Comparison of ENCODE assay signal across 8 mouse cellular contexts in the genomic region with DNA sequence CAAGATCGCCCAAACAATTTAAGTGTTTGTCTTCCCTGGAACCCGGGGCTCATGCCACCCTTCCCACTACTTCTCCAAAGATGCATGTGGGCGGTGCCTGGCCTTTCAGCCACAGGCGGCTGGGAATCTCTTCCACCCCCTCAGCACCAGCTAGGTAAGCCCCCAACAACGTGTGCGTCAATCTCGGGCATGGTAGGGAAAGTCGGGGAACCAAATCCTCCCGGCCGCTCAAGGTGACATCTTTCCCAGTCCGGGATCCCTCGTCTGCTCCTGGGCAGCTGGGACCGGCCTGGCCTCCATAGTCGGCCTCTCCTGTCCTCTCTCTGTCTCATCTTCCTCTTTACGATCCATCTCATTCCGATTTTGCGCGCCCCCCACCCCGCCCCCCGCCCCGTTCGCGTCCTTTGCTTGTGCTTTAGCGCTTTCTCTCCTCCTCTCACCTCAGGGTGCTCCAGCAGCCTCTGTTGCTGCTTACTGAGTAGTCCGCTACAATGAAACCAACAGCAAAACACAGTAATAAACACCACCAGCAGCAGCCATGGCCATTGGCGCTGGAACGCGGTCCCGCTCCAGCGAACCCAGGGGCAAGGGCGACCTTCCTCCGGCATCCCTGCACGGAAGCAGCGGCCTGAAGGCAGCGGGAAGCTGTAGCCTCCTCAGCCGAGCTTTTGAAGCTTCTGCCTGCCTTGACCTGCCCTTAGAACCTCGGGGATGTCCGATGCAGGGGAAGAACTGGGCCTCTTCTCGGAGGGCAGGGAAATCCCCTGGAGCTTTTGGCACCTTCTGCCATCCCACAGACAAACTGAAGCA. TPM values are rescaled to one million over a fixed set of nuclear protein-coding genes. Genes with fewer than 3 reads are reported as not detected.
DNase-seq lines count a peak whose midpoint lies in the region; ATAC-seq and TF ChIP-seq lines count a peak whose summit lies in the region.

A gene (minus strand): TSS at position 784 of the 810 bp plus-strand sequence.

- no peaks in the 10 kb centered on the region for H3K9me3 ChIP-seq in forebrain, embryonic 14.5 days (replicated peaks; ENCODE audit: control insufficient read depth, low read length)
- peaks cover 13% of the 10 kb centered on the region; the same call in 1 of the 2 replicates for H3K9me3 ChIP-seq in midbrain, embryonic 10.5 days (replicated peaks)

- peak within 1 kb of the TSS; percentile 53 for H3K9ac ChIP-seq in forebrain, embryonic 14.5 days (ENCODE audit: low read length)

- peaks cover 13% of the 10 kb centered on the region for H3K27me3 ChIP-seq in forebrain, embryonic 14.5 days (replicated peaks; ENCODE audit: control insufficient read depth, insufficient read depth, low read length)
- peaks cover 54% of the 10 kb centered on the region for H3K27me3 ChIP-seq in midbrain, embryonic 10.5 days (ENCODE audit: low read depth, poor library complexity, severe bottlenecking)

- TF ChIP-seq CTCF in left cerebral cortex, adult 2 months (IDR thresholded peaks at IDR 0.05): no peak

- no peaks in the 10 kb centered on the region for H3K4me1 ChIP-seq in forebrain, embryonic 14.5 days (ENCODE audit: control insufficient read depth, insufficient read depth, low read length)
- H3K4me1 ChIP-seq in midbrain, embryonic 10.5 days: peaks cover 17% of the 10 kb centered on the region

- DNase-seq in left cerebral cortex, adult 2 months (ENCODE audit: extremely low spot score in 1 of 2, low spot score in 2 of 2): no peak
- no peak for DNase-seq in left cerebral cortex, postnatal 10 days (ENCODE audit: extremely low spot score in 1 of 2, low spot score in 2 of 2)
- DNase-seq in cerebellum, adult 9-10 months: peak; percentile 20
- no peak for DNase-seq in forebrain, embryonic 14.5 days (ENCODE audit: low spot score)
- DNase-seq in midbrain, embryonic 10.5 days (ENCODE audit: low spot score): peak; percentile 32
- no peak for DNase-seq in urinary bladder, postnatal 25 days (ENCODE audit: low spot score)
- DNase-seq in gastrocnemius, postnatal 14 days: no peak
- DNase-seq in heart, postnatal 10 days: no peak

- H3K36me3 ChIP-seq in forebrain, embryonic 14.5 days (ENCODE audit: control insufficient read depth, insufficient read depth, low read length): no peaks in the 10 kb centered on the region
- no peaks in the 10 kb centered on the region for H3K36me3 ChIP-seq in midbrain, embryonic 10.5 days

- intact Hi-C loops in left cerebral cortex, adult 2 months (cut with DNase I): no loop called here
- intact Hi-C loops in left cerebral cortex, postnatal 10 days (cut with DNase I): no loop called here
- intact Hi-C loops in gastrocnemius, postnatal 14 days (cut with DNase I; ENCODE audit: low total_unique reads): no loop called here
- intact Hi-C loops in heart, postnatal 10 days (cut with DNase I): no loop called here

- no peak within 1 kb of the TSS for H3K27ac ChIP-seq in left cerebral cortex, adult 2 months
- H3K27ac ChIP-seq in forebrain, embryonic 14.5 days (ENCODE audit: low read depth, low read length): no peak within 1 kb of the TSS
- peak within 1 kb of the TSS; percentile 64; the same call in 1 of the 2 replicates for H3K27ac ChIP-seq in midbrain, embryonic 10.5 days (replicated peaks)

- 3% methylated on average over 39 of the region's 39 CpGs for WGBS in forebrain, embryonic 14.5 days
- WGBS in midbrain, embryonic 10.5 days: 3% methylated on average over 39 of the region's 39 CpGs

- peak within 1 kb of the TSS; percentile 48 for H3K4me2 ChIP-seq in forebrain, embryonic 14.5 days (ENCODE audit: low read length)

- ATAC-seq in forebrain, embryonic 14.5 days: no peak

- peak within 1 kb of the TSS; percentile 29; the same call in 1 of the 2 replicates for H3K4me3 ChIP-seq in left cerebral cortex, adult 2 months
- peak within 1 kb of the TSS; percentile 26 for H3K4me3 ChIP-seq in forebrain, embryonic 14.5 days (ENCODE audit: low read depth, low read length)
- peak within 1 kb of the TSS; percentile 53 for H3K4me3 ChIP-seq in midbrain, embryonic 10.5 days

RNA-seq across cellular contexts. Expression of the gene that starts here (rescaled TPM):
- total RNA-seq in left cerebral cortex, adult 2 months (2021): under 1 TPM in 1 of 2 experiments, not detected in 1; 0.58 TPM
- not detected for total RNA-seq in left cerebral cortex, postnatal 10 days (2021)
- 0.27 and 0.50 TPM in 2 replicates for polyA plus RNA-seq in forebrain, embryonic 14.5 days (2014; fragmentation: Nextera tagmentation; extraction: Ambion mirVana)
- 0.27 TPM in 1 of 2 replicates, not detected in the other for polyA plus RNA-seq in midbrain, embryonic 10.5 days (2016; fragmentation: Nextera tagmentation; extraction: Ambion mirVana)
- not detected for total RNA-seq in gastrocnemius, postnatal 14 days (2021)
- not detected for total RNA-seq in heart, postnatal 10 days (2021)

Comparison
In these comparisons a context has a peak if more than half of its experiments do, and no peak if none do; other contexts are left out.
1. Peak in DNase-seq, H3K4me3 ChIP-seq and H3K27ac ChIP-seq in midbrain, embryonic 10.5 days; RNA of the gene not detected or under 1 TPM.